Mouse (Mus musculus) ovary, postnatal 14 days (tissue): ENCODE measurements around the gene Ahnak.
"Not testable (repeated sequence)": the region's sequence is repeated elsewhere in the genome, so short reads cannot be mapped to it uniquely, and the experiment has no call there.

Experiments
- DNase-seq: peaks from one replicate; pipeline ENCODE4 v3.0.0; 2022; ENCODE audit warnings: low spot score

Gene Ahnak

DNA sequence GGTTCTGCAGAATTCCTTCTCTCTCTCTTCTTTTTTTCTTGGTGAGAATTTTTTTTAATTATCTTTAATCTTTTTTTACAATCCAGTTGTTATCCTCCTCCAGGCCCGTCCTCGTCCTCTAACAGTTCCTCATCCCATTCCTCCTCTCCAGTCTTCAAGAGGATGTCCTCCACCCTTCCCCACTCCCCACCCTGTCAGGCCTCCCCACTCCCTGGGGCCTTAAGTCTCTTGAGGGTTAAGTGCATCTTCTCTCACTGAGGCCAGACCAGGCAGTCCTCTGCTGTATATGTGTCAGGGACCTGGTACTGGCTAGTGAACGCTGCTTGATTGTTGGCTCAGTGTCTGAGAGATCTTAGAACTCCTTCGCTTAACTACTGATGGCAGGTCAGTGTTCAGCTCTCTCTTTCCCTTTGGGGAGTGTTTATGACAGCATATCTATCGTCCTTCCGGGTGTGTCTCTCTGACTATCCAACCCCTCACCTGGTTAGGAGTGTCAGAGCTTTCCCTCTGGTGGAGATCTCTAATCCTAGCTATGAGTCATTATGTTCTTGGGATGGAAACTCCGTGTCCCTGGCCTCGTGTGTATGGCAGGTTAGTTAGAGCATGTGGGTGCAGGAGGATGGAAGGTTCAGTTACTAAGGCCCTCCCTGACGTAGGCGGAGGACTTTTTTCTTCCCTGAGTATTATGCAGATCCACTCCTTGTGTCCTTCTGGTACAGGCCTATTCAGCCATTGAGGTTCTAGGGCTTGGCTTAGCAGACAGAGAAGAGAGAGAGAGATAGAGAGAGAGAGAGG is 5.9 kb downstream of the Ahnak start:
- no peak for DNase-seq

DNA sequence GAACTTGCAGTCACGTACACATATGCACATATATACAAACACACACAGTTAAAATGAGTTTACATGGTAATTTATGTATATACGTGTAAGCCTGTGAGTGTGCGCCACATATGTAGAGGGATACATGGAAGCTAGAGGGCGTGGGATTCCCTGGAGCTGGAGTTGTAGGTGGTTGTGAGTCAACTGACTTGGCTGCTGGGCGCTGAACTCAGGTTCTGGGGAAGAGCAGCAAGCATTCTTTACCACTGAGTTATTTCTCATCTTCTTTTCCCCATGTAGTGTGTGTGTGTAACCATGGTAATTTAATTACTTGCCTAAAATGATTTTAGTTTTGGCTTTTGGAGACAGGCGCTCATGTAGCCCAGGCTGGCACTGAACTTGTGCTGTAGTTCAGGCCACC is 7.5 kb downstream of the Ahnak start:
- DNase-seq: no peak

DNA sequence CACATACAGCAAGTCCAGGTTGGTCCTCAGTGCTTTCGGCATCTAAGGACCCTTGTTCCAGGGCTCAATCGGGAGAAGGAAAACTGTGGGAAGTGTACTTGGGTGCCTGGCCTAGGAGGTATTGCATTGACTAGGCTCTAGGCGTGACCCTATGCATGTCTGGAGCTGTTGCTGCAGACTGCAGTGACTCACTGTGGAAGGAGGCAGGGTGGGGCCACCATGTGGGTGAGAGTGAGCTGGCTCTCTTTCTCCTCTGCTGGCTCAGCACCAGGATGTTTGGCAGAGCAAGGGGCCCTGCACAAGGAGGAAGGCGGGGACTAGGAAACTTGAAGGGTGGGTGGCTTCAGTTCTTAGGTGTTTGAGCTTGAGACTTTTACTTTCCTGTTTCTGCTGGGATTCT is 8.5 kb downstream of the Ahnak start:
- peak; percentile 78 for DNase-seq

DNA sequence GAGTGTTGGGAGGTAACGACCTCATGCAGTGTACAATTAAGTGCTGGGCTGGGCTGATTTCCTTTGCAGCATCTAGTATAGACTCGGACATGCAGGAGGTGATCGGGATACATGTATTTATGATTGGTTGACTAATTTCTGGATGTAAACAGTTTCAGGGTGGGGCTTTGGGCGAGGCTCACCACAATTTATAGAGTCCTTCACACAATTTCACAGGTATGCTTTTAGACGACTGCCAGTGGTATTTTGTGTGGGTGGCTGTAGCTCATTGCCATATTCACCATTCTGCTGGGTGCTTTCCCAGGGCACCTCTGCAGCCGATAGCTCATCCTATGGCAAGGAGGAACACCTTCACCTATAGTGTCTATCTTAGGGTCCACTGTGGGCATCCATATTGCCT is 9.5 kb downstream of the Ahnak start:
- DNase-seq: no peak

DNA sequence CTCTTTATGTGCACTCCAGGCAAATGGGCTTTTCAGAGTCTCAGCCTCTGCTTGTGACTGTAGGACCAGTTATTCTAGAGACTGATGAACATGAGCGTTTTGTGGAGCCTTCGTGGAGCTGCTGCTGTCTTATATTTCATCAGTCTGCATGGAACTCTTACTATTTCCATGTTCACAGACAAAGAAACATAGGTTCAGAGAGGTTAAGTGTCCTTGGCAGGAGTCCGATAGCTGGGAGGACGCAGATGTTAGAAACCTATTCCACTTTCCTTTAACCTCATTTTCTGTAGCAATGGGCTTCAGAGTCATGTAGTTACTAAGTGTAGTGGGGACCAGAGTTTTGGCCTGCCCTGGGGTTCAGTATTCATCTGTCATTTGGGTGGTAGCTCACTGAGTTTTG is 10.1 kb downstream of the Ahnak start:
- DNase-seq: no peak

DNA sequence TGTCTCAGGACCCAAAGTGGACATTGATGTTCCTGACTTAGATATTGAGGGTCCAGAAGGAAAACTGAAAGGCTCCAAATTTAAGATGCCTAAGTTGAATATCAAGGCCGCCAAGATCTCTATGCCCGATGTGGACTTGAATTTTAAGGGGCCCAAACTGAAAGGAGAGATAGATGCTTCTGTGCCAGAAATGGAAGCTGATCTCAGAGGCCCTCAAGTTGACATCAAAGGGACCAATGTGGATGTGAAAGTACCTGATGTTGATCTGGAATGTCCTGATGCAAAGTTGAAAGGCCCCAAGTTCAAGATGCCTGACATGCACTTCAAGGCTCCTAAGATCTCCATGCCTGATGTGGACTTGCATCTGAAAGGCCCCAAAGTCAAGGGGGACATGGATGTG is 17.8 kb downstream of the Ahnak start:
- not testable (repeated sequence) for DNase-seq

DNA sequence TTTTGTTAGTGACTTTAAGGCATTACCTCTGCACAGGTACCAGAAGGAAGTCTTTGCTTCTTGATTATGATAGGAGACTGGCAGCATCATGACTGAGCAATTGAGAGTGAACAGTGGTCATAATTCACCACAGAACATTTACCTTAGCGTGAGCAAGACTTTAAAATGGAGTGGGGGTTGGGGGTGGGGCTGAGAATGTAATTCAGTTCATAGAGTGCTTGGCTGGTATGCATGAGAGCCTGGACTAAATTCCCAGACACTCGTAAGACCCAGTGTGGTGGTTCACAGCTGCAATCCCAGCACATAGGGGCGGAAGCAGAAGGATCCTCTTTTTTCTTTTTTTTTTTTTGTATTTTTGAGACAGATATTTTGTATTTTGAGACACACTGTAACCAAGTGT is 30.2 kb downstream of the Ahnak start:
- DNase-seq: no peak

DNA sequence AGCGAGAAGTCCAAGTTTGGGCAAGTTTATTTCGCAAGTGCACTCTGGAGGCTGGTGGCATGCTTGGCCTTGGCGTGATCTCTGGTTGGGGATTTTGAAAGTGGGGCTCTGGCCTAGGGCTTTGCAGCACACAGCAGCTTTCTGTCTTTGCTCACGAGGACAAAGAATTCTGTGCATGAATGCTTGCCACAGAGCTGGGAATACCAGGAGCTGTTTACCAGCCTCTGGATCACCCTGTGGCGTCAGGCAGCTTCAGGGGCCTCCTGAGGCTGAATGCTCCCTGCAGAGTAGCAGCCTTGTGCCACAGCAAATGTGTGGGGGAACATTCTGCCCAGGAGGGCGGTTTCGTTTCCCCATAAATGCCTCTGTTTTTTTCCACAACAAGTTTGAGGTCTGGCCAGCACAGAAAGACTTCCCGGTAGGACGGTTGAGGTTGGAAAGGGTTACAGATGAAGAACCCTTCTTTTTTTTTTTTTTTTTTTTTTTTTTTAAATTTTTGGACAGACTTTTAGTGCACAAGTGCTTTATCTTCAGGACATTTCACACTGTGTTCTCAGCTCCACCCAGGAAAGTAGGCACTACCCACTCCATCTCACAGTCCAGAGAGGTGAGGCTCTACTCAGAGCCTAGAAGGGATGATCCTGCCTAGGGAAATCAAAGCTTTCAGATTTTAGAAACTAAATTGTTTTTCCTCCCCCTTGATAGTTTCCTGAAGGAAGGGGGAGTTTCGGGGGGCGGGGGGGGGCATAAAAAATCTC is 34.1 kb downstream of the Ahnak start:
- peak; percentile 28 for DNase-seq

DNA sequence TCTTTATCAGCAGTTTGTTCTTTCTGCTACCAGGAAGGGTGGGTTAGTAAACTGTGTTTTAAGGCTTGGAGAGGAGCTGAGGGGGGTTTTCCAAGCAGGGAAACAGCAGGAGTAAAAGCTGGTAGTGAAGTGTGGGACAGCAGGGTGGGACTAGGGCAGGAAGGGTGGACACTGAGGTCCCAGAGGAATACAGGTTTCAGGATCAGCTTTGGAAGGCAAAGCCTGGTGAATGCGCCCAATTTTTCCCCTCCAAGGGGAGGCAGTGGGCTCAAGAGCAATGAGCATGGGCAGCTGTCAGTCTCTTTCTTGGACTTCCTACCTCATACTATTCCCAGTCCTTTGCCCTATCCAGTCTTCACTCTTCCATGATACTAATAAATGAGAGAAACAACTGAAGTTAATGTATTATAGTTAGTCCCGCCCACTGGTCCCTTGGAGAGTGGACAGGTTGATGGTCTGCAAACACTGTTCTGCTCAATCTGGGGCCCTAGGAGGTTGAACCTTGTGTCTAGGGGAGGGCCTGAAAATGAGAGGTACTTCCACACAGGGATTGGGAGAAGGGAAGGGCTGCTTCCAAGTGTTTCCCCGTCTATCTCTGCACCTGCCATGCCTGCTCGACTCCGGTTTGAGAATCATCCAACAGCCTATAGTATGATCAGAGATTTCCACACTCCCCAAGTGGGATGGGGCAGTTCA is 36.6 kb downstream of the Ahnak start:
- DNase-seq: no peak

DNA sequence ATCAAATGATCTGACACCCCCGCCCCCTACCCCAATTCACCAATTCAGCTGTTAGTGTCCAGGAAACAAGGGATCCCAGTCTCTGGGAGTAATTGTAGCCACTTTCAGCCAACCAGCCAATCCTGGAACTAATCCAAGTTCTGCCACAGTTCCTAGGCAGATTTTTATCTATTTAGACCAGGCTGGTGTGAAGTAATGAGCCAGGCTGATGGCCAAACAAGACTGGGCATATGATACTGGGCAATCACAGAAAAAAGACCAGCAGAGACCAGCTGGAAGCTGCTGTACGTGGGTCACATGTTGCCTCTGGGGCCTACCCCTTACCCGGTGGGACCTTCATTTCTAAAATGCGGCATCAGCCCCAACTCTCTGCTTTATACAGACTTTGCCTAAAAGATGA is 37.5 kb downstream of the Ahnak start:
- DNase-seq: no peak

DNA sequence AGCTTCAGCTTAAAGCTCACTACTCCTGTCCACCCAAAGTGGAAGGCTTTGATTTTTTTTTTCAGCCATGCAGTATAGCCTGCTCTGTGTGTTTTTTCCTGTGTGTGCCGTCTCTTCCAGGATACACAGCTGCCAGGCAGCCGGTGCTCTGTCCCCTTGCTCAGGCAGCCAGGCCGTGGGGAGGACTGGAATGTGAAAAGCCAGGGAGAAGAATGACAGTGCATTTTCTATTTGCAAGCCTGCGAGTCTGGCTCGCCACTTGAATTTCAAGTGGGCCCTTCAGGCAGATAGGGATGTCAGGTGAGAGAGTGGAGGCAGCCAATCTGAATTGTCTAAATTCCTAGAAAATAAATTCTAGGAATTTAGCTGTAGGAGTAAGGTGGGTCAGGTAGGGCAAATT is 38.7 kb downstream of the Ahnak start:
- DNase-seq: no peak

DNA sequence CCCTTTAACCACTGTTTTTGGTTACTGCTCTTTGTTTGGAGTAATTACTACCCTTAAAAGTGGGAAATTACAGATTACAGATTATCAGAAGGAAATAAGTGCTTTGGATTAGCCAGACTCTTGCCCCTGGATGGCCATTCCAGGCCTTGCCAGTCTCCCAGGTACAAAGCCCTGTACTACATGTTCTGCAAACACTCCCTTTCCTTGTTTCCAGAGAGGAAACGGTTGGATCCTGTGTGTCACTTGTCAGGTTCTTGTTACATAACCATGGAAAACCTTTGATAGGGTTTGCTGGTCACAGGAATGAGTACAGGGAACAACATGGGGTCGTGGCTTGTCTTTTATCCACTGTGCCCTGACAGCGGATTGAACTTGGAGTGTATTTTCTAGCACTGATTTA is 39.3 kb downstream of the Ahnak start:
- no peak for DNase-seq

DNA sequence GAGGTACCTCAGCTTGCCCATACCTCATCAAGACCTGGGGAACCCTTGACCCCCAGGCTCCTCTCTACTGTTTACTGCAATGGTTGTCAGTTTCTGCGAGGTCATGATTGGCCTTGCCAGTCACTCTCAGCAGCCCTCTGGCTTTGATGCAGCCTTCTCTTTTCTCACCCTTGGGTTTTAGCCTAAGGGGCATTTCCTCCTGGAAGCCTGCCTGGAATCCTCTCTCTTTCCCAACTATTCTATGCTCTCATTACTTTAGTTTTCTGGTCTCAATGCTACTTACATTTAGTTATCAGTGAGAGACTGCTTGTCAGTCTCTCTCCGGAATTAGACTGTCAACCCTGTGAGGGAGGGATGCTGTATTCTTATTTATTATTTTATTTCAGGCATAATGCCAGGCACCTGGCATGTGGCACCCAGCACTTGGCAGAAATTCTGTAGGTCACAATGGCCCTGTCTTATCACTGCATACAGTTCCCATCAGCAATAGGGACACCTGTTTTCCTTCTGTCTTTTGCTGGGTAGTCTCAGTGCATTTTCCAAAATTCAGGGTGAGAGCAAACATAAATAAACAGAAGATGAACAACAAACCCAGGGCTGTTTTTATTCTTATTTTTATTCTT is 40.7 kb downstream of the Ahnak start:
- DNase-seq: no peak

DNA sequence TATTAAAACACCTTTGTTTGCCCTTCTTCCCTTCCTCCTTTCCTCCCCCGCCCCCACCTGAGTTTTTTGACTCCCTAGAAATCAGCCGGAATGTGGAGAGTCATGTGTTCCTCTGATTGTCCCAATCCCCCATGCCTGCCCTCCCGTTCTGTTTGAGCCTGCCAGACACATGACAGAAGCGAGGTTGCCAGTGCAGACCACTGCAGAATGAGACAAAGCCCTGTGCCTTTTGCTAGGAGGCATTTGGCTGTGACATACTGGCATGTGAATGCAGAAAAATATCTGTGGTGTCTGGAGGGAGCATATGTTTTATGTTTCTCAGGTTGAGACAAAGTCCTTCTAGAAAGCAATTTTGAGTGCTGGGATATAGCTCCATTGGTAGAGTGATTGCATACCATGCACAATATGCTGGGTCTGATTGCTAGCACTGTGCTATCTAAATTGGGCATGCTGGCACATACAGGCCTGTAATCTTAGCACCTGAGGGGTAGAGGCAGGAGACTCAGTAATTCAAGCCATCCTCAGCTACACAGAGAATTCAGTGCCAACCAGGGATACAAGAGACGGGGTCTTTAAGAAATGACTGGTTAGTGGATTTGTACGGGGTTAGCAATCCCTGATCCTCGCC is 43.5 kb downstream of the Ahnak start:
- DNase-seq: no peak

DNA sequence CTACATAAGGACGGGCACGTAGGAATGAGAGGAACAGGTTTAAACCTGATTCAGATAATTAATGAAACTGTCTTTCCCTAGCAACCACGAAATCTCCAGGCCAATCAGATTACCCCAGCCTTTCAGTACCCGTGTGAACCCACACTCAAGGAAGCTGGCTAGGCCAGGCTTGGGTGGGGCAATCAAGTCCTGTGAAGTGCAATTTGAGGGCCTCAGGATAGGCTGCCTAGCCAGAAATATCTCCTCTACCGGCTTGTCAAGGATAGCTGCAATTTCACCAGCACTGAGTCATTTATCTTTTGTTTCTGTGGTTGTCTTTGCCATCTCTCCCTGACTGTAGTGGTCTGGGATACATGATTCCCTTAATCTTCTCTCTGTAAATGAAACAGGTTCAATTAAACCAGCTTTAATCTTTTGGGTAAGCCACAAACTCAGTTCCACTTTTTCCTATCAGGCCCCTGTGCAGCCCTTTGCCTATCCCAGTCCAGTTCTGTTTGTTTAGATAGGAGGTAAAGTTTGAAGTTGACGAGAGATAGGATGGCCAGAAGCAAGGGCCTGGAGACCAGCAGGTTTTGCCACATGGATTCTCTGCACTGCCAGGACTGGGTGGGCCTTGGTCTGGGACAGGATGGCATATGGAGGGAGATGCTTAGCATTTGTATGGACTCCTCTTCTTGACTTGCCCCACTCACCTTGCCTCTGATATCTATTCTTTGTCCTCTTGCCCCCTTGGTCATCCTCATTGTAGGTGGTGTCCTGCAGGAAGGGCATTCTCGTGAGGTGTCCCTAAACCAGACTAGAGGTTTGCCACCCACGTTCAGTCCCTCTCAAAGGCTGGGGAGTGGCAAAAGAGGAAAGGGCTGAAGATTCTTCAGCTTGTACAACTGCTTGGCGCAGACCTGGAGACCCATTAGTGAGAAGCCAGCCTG is 44.6 kb downstream of the Ahnak start:
- no peak for DNase-seq

DNA sequence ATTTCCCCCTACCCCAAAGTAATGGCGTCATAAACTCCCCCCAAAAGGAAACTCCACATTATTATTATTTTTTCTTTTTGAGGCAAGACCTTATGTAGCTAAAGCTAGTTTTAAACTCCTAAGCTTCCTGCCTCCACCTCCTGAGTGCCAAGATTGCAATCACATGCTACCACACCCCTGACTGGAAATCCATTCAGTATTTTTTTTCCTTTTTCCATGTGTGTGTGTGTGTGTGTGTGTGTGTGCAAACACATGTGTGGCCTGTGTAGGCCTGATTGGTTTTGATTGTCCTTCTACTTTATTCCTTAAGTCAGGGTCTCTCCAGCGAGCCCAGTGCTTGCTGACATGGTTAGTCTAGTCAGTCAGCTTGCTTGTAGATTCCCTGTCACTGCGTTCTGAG is 45.4 kb downstream of the Ahnak start:
- no peak for DNase-seq

DNA sequence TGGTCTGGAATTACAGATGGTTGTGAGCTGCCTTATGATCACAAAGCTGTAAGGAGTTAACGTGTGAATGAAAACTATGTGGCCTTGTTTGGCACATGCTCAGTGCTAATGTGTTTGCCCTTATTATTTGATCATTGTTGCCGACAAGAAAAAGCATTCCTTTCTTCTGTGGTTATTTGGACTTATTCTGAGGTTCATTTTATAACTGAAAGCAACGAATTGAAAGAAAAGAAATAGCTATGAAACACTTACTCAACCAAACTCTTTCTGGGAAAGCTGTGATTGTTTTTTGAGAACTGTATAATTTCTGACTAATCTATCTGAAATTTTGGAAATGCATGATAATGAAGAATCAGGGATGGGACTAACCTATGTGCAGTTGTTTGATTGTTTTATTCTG is 46.0 kb downstream of the Ahnak start:
- no peak for DNase-seq

DNA sequence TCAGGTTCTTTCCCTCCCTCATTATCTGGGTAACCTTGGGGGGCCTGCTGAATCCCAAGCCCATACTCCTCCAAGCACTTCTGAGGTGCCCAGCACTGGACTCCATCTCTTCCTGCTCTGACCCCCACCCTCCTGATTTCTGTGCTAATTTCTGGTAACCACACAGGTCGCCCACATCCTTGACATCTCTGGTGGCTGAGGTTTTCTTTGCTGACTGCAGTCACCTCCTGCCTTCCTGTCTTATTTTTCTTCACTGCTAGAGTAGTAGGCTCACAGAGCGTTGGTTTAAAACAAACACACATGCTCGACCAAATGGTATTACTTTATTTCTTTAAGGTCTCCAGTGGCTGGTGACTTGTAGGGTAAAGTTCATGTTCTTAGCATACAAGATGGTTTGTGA is 49.1 kb downstream of the Ahnak start:
- DNase-seq: no peak

DNA sequence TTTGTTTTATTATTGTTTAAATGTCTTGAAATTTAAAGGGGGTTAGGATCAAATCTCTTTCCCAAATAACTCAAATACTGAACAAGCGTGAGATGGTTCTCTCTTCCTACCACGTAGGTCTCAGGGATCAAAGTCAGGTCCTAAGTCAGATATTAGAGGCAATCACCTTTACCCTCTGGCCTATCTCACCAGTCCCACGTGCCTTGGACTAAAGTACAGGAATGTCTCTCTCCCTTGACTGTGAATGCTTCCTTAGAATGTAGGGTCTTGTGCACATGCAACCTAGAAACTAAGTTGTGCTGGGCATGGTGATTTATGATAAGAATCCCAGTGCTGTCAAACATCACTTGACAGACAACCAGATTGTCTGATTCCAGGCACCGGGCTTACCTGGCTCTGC is 50.2 kb downstream of the Ahnak start:
- DNase-seq: no peak

DNA sequence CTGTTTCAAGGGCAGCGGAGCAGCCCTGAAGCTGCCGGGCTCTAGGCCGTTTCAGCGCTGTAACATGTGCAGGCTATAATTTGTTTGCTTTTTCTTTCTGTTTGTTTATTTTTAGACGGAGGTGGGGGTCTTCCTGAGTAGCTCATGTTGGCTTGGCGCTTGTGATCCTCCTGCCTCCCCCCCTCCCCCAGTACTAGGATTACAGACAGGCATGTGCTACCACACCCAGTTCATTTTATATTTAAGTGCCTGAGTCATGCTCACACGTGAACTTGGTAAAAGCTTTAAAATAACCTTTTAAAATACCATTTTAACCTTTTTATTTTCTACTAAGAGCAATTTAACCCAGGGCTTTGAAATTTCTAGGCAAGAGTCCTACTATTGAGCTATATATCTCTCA is 50.8 kb downstream of the Ahnak start:
- DNase-seq: no peak

DNA sequence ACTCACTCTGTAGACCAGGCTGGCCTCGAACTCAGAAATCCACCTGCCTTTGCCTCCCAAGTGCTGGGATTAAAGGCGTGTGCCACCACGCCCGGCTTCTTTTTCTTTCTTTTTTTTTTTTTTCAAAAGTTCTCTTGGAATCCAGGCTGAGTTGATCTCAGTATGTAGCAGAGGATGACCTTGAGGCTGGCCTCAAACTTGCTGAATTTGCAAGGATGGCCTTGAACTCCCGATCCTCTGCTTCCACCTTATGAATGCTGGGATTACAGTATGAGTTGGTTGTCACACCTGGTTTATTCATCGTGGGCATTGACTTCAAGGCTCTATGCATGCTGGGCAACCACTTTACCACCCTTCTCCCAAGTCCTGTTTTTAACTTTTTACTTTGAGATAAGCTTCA is 51.6 kb downstream of the Ahnak start:
- no peak for DNase-seq
